Mouse (Mus musculus): ENCODE data around the gene Mier2.

GRCm38 (mm10) chr10:79590702-79591101 is 35.7 kb upstream of the Mier2 start:
- TF ChIP-seq CTCF (IDR thresholded peaks at IDR 0.05; ENCODE audit: borderline replicate concordance, control insufficient read depth, extremely low read depth, insufficient read depth, low read length, poor library complexity), result no peak
- no peak for TF ChIP-seq POLR2A (IDR thresholded peaks at IDR 0.05; ENCODE audit: control insufficient read depth, extremely low read depth, insufficient read depth, low read length, poor library complexity)

Data from thymus, adult 2 months (tissue).